Mouse (Mus musculus) limb, embryonic 10.5 days (tissue): ENCODE data around the gene Eftud2. TPM values are rescaled to one million over a fixed set of nuclear protein-coding genes. Genes with fewer than 3 reads are reported as not detected.

Experiments used
- DNase-seq: peaks from one replicate; pipeline ENCODE4 v3.0.0-alpha.2; 2017; ENCODE audit warnings: low spot score
- H3K27ac ChIP-seq: fragments of 300-500 bp; sonication (generic); 2 replicates; pipeline ENCODE4 v1.5.1; 2016; ENCODE audit warnings: mild to moderate bottlenecking
- H3K27me3 ChIP-seq: fragments of 300-500 bp; sonication (generic); 2 replicates; pipeline ENCODE4 v1.6.1; 2016; ENCODE audit warnings: low read depth, mild to moderate bottlenecking; ENCODE audit not compliant: poor library complexity, severe bottlenecking
- H3K36me3 ChIP-seq: fragments of 300-500 bp; sonication (generic); 2 replicates; pipeline ENCODE4 v1.6.1; 2016; ENCODE audit warnings: mild to moderate bottlenecking, moderate library complexity
- H3K4me1 ChIP-seq: fragments of 300-500 bp; sonication (generic); 2 replicates; pipeline ENCODE4 v1.6.1; 2016
- H3K4me3 ChIP-seq: fragments of 300-500 bp; sonication (generic); 2 replicates; pipeline ENCODE4 v1.5.1; 2016; ENCODE audit warnings: mild to moderate bottlenecking, moderate library complexity
- H3K9me3 ChIP-seq: fragments of 300-500 bp; sonication (generic); replicated peaks from 2 replicates; pipeline ENCODE4 v1.6.1; 2016; ENCODE audit warnings: mild to moderate bottlenecking
- WGBS: fragments of 180-500 bp; shearing (Covaris S2); methylation state at CpG from one replicate; pipeline ENCODE4 v1.1.7; 2016; 5-methylcytosine and 5-hydroxymethylcytosine counted together
- polyA plus RNA-seq: library from polyadenylated mRNA; unstranded; fragments of >200 nt; fragmentation: Nextera tagmentation; extraction: Ambion mirVana; gene quantifications from 2 replicates; pipeline ENCODE4 v1.2.1, GENCODE M21; 2016

Eftud2 gene
- polyA plus RNA-seq, 1 experiment from 2014 or later: 360 TPM

DNA sequence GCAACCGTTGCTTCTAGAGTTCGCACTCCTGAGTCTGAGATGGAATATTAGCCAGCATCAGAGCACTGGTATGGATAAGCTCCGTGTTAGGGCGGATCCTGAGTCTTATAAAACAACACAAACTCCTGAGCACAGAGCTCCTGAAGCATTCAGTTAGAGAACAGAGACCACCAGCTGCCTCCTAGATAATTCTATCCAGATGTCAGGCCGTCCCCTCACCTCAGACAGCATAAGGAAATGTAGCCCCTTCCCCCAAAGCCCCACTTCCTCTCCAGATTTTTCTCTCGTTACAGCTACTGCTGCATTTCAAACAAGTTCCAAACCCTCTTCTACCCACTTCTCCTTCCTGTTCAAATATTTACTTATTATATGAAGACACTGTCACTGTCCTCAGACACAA lies 24.8 kb downstream of the Eftud2 start:
- H3K27ac ChIP-seq: peak overlapping the region; percentile 73
- H3K4me1 ChIP-seq: peaks cover 21% of the 10 kb centered on the region
- no peaks in the 10 kb centered on the region for H3K27me3 ChIP-seq
- peak; percentile 51 for DNase-seq
- no peak overlapping the region for H3K4me3 ChIP-seq
- no peaks in the 10 kb centered on the region for H3K9me3 ChIP-seq
- WGBS: 47% methylated on average over 6 of the region's 6 CpGs
- peaks cover 93% of the 10 kb centered on the region for H3K36me3 ChIP-seq

DNA sequence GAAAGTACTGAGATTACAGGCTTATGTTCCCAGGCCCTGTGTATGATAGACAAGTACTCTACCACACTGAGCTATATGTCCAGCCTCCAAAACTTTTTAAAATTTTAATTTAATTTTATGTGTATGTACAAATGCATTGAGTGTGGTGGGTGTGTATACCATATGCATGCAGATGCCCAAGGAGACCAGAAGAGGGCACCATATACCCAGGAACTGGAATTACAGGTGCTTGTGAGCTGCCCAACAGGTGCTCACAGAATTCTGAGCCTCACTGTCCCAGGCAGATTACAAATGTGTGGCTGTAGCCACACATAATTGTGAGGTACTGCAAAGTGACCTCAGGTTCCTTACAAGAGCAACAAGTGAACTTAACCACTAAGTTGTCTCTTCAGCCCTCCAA lies 27.0 kb downstream of the Eftud2 start:
- Histone ChIP-seq H3K36me3 (peaks cover 93% of the 10 kb centered on the region), H3K4me3 (no peak overlapping the region), H3K9me3 (no peaks in the 10 kb centered on the region), H3K27ac (no peak overlapping the region), H3K27me3 (no peaks in the 10 kb centered on the region), H3K4me1 (peaks cover 21% of the 10 kb centered on the region)
- DNase-seq: no peak

DNA sequence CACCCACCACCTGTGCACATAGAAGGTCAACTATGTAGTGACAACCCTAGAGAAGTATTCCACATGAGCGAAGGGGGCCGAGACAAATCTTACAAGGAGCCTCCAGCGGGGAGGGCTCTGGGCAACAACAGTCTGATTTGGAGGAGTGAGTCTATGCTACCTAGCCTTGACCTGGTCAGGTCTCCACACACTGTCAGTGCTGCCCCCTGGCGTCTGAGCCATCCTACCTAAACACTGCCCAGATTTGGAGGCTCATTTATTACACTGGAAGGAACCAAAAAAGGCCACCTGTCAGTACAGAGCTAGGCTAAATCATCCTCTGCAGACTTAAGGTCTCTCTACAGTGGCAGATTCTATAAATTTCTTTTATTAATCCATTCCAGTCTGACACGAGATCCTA lies 28.9 kb downstream of the Eftud2 start:
- Histone ChIP-seq H3K4me3 (no peak overlapping the region), H3K36me3 (peaks cover 93% of the 10 kb centered on the region), H3K9me3 (no peaks in the 10 kb centered on the region), H3K4me1 (peaks cover 17% of the 10 kb centered on the region), H3K27ac (no peak overlapping the region), H3K27me3 (no peaks in the 10 kb centered on the region)
- WGBS: 73% methylated on average over 5 of the region's 5 CpGs
- DNase-seq: peak; percentile 69

DNA sequence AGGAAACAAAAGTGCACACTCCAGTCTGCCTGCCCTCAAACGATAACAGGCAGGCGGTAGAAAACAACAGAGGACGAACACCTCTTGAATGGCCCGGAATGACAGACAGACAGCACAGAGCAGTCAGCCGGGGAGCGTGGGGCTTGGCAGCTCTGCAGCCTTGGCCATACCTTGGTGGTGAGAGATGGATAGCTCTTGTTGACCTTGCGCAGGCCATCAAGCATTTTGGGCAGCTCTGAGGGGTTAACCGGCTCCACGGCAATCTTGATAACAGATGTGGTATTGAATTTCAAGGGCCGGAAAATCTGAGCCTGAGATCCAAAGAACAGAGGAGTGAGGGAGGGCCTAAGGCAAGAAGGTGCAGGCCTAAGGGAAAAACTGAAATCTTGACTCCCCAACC lies 34.9 kb downstream of the Eftud2 start:
- H3K27me3 ChIP-seq: no peaks in the 10 kb centered on the region
- peaks cover 100% of the 10 kb centered on the region for H3K36me3 ChIP-seq
- 67% methylated on average over 10 of the region's 10 CpGs for WGBS
- no peaks in the 10 kb centered on the region for H3K9me3 ChIP-seq
- H3K4me3 ChIP-seq: no peak overlapping the region
- no peak overlapping the region for H3K27ac ChIP-seq
- H3K4me1 ChIP-seq: no peaks in the 10 kb centered on the region
- no peak for DNase-seq

DNA sequence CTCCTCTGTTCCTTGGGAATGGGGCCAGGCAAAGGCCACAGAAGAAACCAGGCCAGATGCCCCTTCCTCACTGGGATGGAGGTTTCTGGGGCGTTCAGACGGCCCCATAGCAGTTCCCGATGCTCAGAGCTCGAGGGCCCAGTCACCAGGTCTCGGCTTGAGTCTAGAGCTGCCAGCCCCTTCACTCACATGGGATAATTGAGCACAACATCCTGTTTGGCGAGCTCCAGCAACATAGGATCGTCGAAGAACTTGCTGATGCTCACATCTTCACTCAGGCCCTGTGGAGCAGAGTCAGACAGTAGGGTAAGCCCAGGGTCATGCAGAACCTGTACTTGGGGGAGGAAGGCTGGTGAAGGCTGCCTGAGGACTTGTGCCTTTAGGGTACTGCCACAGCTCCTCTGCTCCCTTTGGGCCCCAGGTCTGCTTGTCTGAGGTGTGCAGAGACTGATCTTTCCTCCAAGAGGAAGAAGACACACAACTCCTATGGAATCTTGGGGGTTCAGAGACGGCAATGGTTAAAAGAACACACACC lies 42.1 kb downstream of the Eftud2 start:
- no peak for DNase-seq
- WGBS: 92% methylated on average over 9 of the region's 9 CpGs
- H3K36me3 ChIP-seq: peaks cover 81% of the 10 kb centered on the region
- no peak overlapping the region for H3K4me3 ChIP-seq
- no peaks in the 10 kb centered on the region for H3K27me3 ChIP-seq
- H3K27ac ChIP-seq: no peak overlapping the region
- H3K4me1 ChIP-seq: no peaks in the 10 kb centered on the region
- no peaks in the 10 kb centered on the region for H3K9me3 ChIP-seq

DNA sequence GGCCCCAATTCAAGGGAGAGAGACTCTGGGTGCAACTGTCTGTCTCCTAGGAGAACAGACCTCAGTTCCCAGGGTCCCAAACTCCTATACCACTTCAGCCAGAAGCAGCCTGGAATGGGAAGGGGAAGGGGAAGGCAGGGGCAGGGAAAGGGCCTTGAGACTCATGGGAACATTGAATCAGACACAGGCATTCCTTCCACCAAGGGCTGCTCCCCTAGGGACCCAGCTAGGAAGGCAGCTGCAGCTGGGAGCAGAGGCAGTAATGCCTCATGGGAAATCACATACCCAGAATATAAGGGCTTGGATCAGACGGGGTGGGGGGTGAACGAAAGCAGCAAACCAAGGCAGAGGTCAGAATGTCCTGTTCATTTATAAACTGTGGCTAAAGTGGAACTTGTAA lies 42.7 kb downstream of the Eftud2 start:
- H3K27me3 ChIP-seq: no peaks in the 10 kb centered on the region

DNA sequence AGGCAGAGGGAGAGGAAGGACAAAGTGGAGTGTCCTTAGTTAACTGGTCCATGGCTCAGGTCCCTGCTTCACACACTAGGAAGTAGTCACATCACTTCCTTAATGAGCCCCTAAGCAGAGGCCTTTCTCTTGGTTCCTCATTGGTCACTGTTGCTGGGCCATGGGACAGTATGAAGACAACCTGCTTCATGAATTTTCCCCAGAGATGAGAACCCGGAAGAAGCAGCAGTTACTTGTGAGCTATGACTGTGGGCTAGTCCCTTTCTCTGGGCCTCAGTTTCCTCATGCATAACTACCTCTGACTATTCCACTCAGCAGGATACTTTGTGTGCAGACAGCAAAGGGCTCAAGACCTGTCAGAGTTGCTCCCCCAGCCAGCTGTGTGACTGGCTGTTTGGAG lies 43.4 kb downstream of the Eftud2 start:
- Histone ChIP-seq H3K4me1 (0 out of 2 replicates have a peak, but pooled peaks cover 6% of the 10 kb centered on the region), H3K9me3 (no peaks in the 10 kb centered on the region), H3K27ac (no peak overlapping the region), H3K4me3 (no peak overlapping the region), H3K36me3 (peaks cover 68% of the 10 kb centered on the region), H3K27me3 (no peaks in the 10 kb centered on the region)
- 90% methylated on average over 1 of the region's 1 CpGs for WGBS
- DNase-seq: no peak

More for the DNA sequence above, 42.7 kb downstream of the Eftud2 start:
- DNase-seq: no peak
- Histone ChIP-seq H3K4me3 (no peak overlapping the region), H3K36me3 (peaks cover 75% of the 10 kb centered on the region), H3K9me3 (no peaks in the 10 kb centered on the region), H3K4me1 (0 out of 2 replicates have a peak, but pooled peaks cover under 1% of the 10 kb centered on the region), H3K27ac (no peak overlapping the region)
- 92% methylated on average over 2 of the region's 2 CpGs for WGBS

DNA sequence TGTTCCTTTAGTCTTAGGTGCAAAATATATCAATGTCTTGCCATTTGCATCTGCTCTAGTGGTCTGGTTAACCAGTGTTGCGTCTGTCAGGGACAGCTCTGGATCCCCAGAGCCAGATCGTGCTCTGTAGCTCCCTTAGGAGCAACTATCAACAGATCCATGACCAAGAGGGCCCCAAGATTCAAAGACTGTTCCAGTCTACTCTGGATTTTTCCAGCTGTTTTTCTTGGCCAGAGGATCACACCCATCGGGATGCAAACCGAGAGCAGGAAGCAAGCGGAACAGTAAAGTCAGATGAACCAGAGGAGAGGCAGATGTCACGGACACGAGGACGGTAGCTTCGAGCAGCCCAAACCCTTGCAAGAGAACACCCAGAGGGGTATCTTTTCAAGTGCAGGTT lies 44.6 kb downstream of the Eftud2 start:
- H3K9me3 ChIP-seq: no peaks in the 10 kb centered on the region
- peaks cover 55% of the 10 kb centered on the region for H3K36me3 ChIP-seq
- H3K4me1 ChIP-seq: 0 out of 2 replicates have a peak, but pooled peaks cover 6% of the 10 kb centered on the region
- no peak for DNase-seq
- H3K27ac ChIP-seq: no peak overlapping the region
- no peak overlapping the region for H3K4me3 ChIP-seq
- 92% methylated on average over 9 of the region's 9 CpGs for WGBS
- no peaks in the 10 kb centered on the region for H3K27me3 ChIP-seq

DNA sequence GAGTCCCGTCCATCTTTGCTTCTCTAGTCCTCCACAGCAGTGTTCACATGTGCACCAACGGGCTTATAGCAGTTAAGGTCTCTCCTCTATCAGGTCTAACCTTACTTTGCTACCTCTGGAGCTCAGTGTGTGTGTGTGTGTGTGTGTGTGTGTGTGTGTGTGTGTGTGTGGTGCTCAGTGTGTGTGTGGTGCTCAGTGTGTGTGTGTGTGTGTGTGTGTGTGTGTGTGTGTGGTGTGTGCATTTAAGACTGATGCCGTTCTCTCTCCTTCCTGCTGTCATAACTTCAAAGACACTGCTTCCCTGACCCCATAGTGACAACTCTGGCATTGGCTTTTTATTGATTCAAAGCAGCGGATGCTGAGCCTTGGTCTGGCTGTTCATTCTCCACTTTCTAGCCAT lies 45.2 kb downstream of the Eftud2 start, which contains the start of gene Higd1b:
Gene Higd1b, plus strand, starts transcription at position 301 of the 400 bp plus-strand sequence.
- Histone ChIP-seq H3K9me3 (no peaks in the 10 kb centered on the region), H3K4me1 (0 out of 2 replicates have a peak, but pooled peaks cover 6% of the 10 kb centered on the region), H3K27ac (no peak within 1 kb of the TSS), H3K27me3 (no peaks in the 10 kb centered on the region), H3K4me3 (no peak within 1 kb of the TSS), H3K36me3 (peaks cover 49% of the 10 kb centered on the region)
- WGBS: 78% methylated on average over 4 of the region's 4 CpGs
- no peak for DNase-seq

DNA sequence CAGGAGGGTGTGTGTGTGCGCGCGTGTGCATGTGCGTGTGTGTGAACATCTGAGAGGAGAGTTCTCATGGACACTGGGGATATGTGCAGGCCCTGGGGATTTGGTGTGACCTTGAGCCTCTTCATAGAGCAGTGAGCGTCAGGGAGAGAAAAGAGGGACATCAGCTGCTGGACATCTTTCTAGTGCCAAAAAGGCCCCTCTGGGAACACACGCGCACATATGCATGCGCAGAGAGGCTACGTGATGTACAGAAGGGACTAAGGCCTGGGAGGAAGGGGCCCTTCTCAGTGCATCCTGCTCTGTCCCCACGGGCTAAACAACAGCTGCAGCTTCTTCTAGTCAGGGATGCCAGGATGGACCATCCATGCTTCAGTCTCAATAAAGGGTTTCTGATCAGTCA lies 46.6 kb downstream of the Eftud2 start:
- Histone ChIP-seq H3K4me3 (no peak overlapping the region), H3K9me3 (no peaks in the 10 kb centered on the region), H3K36me3 (peaks cover 36% of the 10 kb centered on the region), H3K27ac (no peak overlapping the region), H3K27me3 (no peaks in the 10 kb centered on the region), H3K4me1 (0 out of 2 replicates have a peak, but pooled peaks cover 6% of the 10 kb centered on the region)
- WGBS: 93% methylated on average over 10 of the region's 10 CpGs
- no peak for DNase-seq

DNA sequence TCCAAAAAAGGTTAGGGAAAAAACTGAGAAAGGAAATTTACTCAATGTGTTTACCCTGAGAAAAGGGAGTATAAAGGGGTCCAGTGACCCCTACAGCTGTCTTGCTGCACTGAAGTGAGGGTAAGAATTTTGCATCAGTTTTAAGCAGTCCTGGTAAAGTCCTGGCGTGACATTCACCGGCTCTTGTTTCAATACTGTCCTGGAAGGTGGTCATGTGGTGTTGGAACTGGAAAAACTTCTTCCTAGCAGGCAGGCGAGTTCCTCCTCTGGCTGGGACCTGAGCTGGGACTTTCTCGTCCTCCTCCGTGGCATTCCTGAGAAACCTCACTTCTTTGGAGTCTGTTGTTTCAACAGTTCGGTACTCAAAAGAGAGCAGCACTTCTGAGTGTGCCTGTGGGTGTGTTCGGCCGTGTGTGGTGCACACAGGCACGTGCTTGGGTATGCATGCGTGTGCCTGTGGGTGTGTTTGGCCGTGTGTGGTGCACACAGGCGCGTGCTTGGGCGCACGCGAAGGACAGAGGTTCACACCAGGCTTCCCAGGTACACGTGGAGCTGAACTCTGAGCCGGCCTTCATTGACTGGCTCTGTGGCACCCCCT lies 48.0 kb downstream of the Eftud2 start:
- H3K27me3 ChIP-seq: no peaks in the 10 kb centered on the region
- no peak for DNase-seq
- H3K36me3 ChIP-seq: peaks cover 22% of the 10 kb centered on the region
- WGBS: 75% methylated on average over 18 of the region's 18 CpGs
- no peak overlapping the region for H3K4me3 ChIP-seq
- no peaks in the 10 kb centered on the region for H3K9me3 ChIP-seq
- H3K4me1 ChIP-seq: 0 out of 2 replicates have a peak, but pooled peaks cover 6% of the 10 kb centered on the region
- no peak overlapping the region for H3K27ac ChIP-seq

DNA sequence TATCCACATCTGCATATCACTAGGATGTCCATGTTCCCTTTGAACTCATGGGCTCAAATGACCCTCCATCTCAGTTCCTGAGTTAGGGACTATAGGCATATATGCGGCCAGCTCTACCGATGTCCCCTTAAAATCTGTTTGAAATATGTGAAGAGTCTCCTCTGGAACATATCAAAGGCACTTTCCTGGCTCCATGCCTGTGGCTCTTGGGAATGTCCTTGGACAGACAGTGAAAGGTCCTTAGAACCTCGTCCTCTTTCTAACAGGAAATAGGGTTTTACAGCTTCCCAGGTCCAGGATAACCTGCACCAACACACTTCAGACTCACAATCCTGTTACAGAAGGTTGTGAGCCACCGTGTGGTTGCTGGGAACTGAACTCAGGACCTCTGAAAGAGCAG lies 50.5 kb downstream of the Eftud2 start:
- Histone ChIP-seq H3K27me3 (no peaks in the 10 kb centered on the region), H3K27ac (no peak overlapping the region), H3K4me1 (0 out of 2 replicates have a peak, but pooled peaks cover 6% of the 10 kb centered on the region), H3K36me3 (no peaks in the 10 kb centered on the region), H3K9me3 (no peaks in the 10 kb centered on the region), H3K4me3 (no peak overlapping the region)
- WGBS: 78% methylated on average over 4 of the region's 4 CpGs
- no peak for DNase-seq

DNA sequence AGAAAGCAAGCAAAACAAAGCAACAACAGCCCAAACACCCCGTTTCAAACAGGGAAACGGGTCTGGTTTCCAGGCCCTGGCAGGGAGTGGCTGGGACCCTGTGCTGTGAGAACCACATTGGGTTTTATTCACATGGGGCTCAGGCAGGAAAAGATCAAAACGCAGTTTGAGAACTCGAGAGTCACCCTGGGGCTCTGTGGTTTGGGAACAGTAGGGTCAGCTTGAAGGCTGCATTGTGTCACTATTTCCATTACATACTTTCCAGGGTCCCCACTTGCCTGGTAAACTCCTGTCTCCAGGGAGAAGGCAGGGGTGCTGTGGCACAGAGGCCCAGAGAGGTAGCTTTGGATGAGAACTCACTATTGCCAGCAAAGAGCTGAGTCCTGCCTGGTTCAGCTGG lies 53.7 kb downstream of the Eftud2 start:
- Histone ChIP-seq H3K27me3 (no peaks in the 10 kb centered on the region), H3K4me1 (0 out of 2 replicates have a peak, but pooled peaks cover 2% of the 10 kb centered on the region), H3K36me3 (no peaks in the 10 kb centered on the region), H3K9me3 (no peaks in the 10 kb centered on the region), H3K27ac (no peak overlapping the region), H3K4me3 (no peak overlapping the region)
- DNase-seq: no peak
- WGBS: 52% methylated on average over 4 of the region's 4 CpGs
